Mouse (Mus musculus): ENCODE results near the gene Castor2.

DNA sequence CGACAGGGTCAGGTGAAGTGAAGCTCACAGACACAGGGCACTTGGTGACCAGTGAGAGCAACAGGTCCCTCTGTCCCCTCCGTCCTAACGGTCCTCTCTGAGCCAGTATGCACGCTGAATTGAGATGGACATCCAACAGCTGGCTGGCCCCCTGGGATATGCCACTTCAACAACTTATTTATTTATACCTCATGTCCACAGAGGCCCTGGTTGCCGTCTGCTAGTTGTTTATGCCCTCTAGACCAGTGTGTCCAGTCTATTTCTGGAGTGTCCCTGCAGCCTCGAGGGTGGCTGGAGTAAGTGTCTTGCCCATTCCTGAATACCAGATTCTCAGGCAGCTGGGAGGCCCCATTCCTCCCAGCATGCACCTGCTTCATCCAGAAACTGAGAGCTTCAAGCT lies 24.3 kb downstream of the Castor2 start:
- TF ChIP-seq CTCF (IDR thresholded peaks at IDR 0.05; ENCODE audit: low read depth), result no peak
- no peak for TF ChIP-seq EP300 (IDR thresholded peaks at IDR 0.05; ENCODE audit: low read depth)

Measured in heart, postnatal 0 days (tissue).